Mouse (Mus musculus): Measurements from ENCODE around the gene Calhm1. TPM values are rescaled to one million over a fixed set of nuclear protein-coding genes. Genes with fewer than 3 reads are reported as not detected.

Calhm1 gene
- polyA plus RNA-seq (2012; rRNA removed): not detected in 2 replicates

DNA sequence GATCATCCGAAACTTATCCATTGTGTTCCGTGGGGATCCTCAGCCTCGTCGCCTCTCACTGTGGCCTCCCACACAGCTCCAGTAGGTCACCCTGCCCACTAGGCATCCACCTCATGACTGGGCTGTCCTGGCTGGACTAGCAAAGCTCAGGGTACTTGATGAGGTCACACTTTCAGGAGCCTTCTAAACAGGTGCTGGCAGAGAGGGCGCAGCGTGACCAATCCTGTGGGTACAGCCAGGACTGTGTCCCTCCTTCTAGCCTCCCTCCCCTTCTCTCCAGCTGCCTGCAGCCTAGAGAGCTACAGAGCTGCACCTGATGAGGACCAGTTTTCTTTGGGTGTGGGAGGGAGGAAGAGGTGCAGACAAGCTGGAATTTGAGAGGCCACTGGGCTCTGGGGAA is at the start of gene Calhm1:
Calhm1 (minus strand) TSS at position 101 of the 400 bp plus-strand sequence.

GRCm38 (mm10) chr19:47178431-47179271 is 34.6 kb upstream of the Calhm1 start, which contains the start of gene Neurl1a:
TSS of gene Neurl1a (plus strand) at chr19:47178820.

GRCm38 (mm10) chr19:47157664-47158063 is 13.6 kb upstream of the Calhm1 start, which contains the start of gene Calhm3:
TSS of gene Calhm3 (minus strand) at chr19:47157764.

DNA sequence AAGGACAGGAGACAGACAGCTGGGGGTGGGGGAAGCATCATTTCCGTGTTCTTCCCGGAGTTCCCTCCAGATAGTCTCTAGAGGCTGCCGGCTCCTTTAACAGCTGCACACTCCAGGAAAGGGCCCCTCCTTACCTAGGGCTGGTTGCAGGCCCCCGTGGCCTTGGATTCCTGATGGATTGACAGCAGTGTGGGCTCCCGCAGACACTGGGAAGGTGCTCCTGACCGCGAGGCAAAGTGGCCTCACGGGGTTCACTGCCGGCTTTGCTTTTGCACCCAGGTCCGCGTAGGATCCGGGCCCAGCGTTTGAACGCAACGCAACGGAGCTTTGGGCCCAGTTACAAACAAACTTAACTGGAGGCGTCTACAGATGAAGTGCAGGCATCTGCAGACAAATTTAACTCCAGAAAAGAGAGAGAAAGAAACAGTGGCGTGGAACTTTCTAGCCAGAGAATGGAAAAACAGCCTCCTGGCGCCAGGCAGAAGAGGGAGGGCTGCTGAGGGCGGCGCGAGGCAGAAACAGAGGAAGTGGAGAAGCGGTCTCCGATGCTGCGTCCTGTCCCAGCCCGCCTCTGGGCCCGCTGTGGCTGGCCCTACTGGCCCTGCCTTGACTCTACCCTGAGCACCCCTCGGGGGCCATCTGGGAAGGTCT is 6.2 kb downstream of the Calhm1 start, which contains the start of gene Calhm2:
Calhm2 (minus strand) TSS at position 524 of the 651 bp plus-strand sequence.

Other genes starting within 250 kb of the Calhm1 start
- 0.52 and 0.57 TPM in 2 replicates for gene Ina, start 129.6 kb downstream of the Calhm1 start, polyA plus RNA-seq (2012; rRNA removed)
- 9.2 and 10.4 TPM in 2 replicates for gene Nt5c2, start 129.1 kb downstream of the Calhm1 start, polyA plus RNA-seq (2012; rRNA removed)
- 2.5 and 4.2 TPM in 2 replicates for gene Pcgf6, start 93.3 kb downstream of the Calhm1 start, polyA plus RNA-seq (2012; rRNA removed)
- 0.88 and 1.2 TPM in 2 replicates for gene Taf5, start 76.5 kb downstream of the Calhm1 start, polyA plus RNA-seq (2012; rRNA removed)
- gene Usmg5, start 53.6 kb downstream of the Calhm1 start, polyA plus RNA-seq (2012; rRNA removed): 9.1 and 10.3 TPM in 2 replicates
- 1.6 and 2.4 TPM in 2 replicates for gene Pdcd11, start 53.5 kb downstream of the Calhm1 start, polyA plus RNA-seq (2012; rRNA removed)
- 4.9 and 5.5 TPM in 2 replicates for gene Calhm2, start 6.0 kb downstream of the Calhm1 start, polyA plus RNA-seq (2012; rRNA removed)
- gene Calhm3, start 13.5 kb upstream of the Calhm1 start, polyA plus RNA-seq (2012; rRNA removed): not detected in 2 replicates
- gene Neurl1a, start 34.6 kb upstream of the Calhm1 start, polyA plus RNA-seq (2012; rRNA removed): 5.7 and 9.6 TPM in 2 replicates